Mouse (Mus musculus) C2C12 (cell line): ENCODE measurements around the gene Strn4.

Source experiments
- CEBPB ChIP-seq: IDR thresholded peaks from one replicate; pipeline ENCODE4 v1.6.1; 2011; ENCODE audit warnings: low read depth, mild to moderate bottlenecking, control low read depth, moderate library complexity
- CTCF ChIP-seq: IDR thresholded peaks from one replicate; pipeline ENCODE4 v1.5.1; 2011; ENCODE audit not compliant: control insufficient read depth, insufficient read depth, insufficient read length
- FOSL1 ChIP-seq: IDR thresholded peaks from one replicate; pipeline ENCODE4 v1.8.0; 2011; ENCODE audit warnings: mild to moderate bottlenecking, low read length; ENCODE audit not compliant: poor library complexity, insufficient read depth, severe bottlenecking
- MAX ChIP-seq: IDR thresholded peaks from one replicate; pipeline ENCODE4 v1.6.1; 2011; ENCODE audit warnings: mild to moderate bottlenecking, control low read depth
- MYOD1 ChIP-seq: IDR thresholded peaks from one replicate; pipeline ENCODE4 v1.6.1; 2011; ENCODE audit warnings: low read depth; ENCODE audit not compliant: control insufficient read depth, insufficient read length
- MYOG ChIP-seq: IDR thresholded peaks from one replicate; pipeline ENCODE4 v1.6.1; 2011; ENCODE audit not compliant: control insufficient read depth, insufficient read length; ENCODE audit errors: extremely low read depth
- USF1 ChIP-seq: IDR thresholded peaks from one replicate; pipeline ENCODE4 v1.6.1; 2011; ENCODE audit warnings: low read depth, mild to moderate bottlenecking, control low read depth, moderate library complexity

DNA sequence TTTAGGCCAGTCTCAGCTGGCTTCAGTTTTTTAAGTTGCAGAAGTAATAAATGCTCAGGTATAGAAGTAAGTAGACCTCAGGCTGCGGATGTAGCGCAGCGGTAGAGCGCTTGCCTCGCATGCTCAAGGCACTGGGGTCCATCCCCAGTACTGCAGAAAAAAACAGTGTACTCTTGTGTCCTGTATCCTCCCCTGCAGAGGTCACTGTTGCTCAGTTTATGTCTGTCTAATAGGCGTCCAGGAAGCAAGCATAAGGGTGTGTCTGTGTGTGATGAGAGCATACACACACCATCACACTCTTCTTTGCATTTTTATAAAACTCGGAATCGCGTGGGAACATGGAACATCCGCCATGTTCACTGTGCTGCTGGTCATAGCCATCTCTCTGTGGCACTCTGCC lies 10.1 kb downstream of the Strn4 start:
- no peak for TF ChIP-seq MYOD1
- TF ChIP-seq CTCF, result no peak
- TF ChIP-seq MAX, result no peak
- no peak for TF ChIP-seq MYOG
- TF ChIP-seq CEBPB, result no peak
- TF ChIP-seq USF1, result no peak
- no peak for TF ChIP-seq FOSL1
